Mouse (Mus musculus): ENCODE results near the gene Arid4a.
"Not testable (repeated sequence)": the region's sequence is repeated elsewhere in the genome, so short reads cannot be mapped to it uniquely, and the experiment has no call there.

Arid4a gene

DNA sequence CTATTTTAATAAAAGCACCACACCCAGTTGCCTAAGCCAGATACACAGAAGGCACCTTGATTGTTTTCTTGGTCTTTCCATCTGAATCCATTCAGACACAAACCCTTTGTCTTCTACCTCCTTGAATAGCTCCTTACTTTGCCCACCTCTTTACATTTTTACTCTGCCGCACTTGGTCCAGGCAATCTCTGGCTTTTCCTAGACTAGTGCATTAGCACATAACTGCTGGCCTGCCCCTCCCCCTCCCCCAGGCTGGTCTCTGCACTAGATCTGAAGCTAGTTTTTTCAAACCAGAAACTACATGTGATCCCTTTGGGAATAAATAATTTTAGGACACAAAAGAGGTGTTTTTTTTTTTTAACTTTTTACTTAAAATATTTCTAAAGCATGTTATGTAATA is 37.2 kb downstream of the Arid4a start:
- peak; percentile 60 for DNase-seq (ENCODE audit: low read depth, low spot score)

DNA sequence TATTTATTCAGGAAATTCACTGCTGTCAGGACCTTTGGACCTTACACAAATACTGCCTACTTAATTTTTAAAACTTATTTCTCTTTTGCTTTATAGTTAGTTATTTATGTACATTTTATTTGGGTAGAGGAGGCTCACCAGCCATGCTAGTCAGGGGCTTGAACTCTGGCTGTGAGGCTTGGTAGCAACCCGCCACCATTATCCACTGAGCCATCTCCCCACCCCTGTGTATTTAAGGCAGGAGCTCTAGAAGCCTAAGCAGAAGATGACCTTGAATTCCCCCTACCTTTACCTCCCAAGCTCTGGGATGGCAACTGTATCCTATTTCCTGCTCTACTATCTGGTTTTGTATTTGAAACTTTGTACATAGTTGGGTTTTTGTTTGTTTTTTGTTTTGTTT is 37.7 kb downstream of the Arid4a start:
- no peak for DNase-seq (ENCODE audit: low read depth, low spot score)

GRCm38 (mm10) chr12:71055537-71055936 is 39.7 kb downstream of the Arid4a start:
- no peak for DNase-seq (ENCODE audit: low read depth, low spot score)

- no peak for DNase-seq (ENCODE audit: low read depth, low spot score)
Observed at GRCm38 (mm10) chr12:71059741-71060140, 44.0 kb downstream of the Arid4a start.

DNA sequence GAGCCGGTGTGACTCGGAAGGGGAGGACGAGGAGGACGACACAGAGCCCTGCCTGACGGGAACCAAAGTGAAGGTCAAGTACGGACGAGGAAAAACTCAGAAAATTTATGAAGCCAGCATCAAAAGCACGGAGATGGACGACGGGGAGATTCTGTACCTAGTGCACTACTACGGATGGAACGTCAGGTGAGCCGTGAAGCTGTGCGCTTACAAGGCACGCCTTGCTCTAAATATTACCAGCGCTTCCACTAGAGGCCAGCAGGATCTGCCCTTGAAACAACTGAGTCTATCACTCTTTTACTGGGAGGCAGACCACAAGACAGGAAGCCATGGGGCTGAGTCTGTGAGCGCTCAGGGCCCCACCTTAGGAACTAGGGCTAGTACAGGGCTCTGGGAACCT is 54.1 kb downstream of the Arid4a start:
- DNase-seq (ENCODE audit: low read depth, low spot score) = peak; percentile 43

DNA sequence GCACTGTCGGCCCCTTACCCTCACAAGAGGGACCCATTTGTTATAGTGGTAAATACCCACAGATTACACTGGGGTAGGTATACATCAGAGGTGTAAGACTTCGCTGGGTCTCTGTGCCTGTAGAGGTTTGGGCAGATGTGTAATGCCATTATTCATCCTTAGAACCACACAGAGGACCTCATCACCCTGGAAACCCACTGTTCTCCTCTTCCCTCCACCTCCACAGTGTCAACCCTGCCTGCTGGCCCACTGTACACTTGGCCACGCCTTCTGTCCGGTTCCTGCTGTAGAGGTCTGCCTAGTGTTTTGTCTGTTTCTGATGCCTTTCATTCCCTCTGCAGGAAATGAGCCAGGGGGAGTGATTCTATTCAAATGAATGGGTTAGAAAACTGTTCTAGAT is 56.3 kb downstream of the Arid4a start:
- no peak for DNase-seq (ENCODE audit: low read depth, low spot score)

DNA sequence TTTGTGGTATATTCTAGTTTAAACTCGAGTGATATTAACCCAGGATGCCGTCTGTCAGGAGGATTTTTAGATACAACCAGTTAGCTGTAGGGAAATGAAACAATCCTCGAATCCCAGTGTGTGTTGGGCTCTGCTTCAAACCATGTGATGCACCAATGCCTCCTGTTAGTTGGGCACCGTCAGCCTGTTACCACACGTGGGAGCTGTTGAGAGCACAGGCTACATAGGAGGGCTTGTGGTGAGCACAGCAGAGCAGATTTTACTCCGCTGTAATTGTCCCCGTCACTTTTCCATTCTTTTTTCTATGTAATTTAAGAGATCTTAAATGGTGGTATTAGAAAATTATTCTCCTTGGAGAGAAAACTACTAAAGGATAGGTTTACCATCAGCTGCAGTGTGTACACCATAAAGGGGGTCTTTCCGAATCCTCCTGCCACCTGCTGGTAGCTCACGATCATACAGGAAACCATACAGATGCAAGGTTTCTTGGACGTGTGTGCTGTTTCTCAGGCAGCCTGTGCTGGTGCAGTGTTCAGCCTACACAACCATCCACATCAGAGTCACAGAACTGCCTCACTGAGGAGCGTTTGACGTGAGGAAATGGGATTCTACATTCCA is 57.4 kb downstream of the Arid4a start:
- DNase-seq (ENCODE audit: low read depth, low spot score) = peak; percentile 87

DNA sequence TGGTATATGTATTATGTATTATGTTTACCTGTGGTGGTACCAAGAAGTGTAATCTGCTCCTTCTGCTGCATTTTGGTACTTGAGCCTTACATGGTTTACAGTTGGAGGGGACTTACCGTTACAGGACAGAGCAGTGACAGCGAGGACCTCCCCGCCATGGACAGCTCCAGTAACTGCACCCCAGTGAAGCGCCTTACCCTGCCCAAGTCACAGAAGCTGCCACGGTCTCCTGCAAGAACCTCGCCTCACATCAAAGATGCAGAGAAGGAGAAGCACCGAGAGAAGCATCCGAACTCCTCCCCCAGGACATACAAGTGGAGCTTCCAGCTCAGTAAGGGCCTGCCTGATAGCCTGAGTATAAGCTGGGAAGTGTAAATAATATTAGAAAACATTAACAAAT is 70.5 kb downstream of the Arid4a start:
- no peak for DNase-seq (ENCODE audit: low read depth, low spot score)

GRCm38 (mm10) chr12:71104275-71104674 is 88.5 kb downstream of the Arid4a start:
- DNase-seq (ENCODE audit: low read depth, low spot score) = not testable (repeated sequence)

GRCm38 (mm10) chr12:71107216-71107771 is 91.5 kb downstream of the Arid4a start:
- DNase-seq (ENCODE audit: low read depth, low spot score) = no peak

DNA sequence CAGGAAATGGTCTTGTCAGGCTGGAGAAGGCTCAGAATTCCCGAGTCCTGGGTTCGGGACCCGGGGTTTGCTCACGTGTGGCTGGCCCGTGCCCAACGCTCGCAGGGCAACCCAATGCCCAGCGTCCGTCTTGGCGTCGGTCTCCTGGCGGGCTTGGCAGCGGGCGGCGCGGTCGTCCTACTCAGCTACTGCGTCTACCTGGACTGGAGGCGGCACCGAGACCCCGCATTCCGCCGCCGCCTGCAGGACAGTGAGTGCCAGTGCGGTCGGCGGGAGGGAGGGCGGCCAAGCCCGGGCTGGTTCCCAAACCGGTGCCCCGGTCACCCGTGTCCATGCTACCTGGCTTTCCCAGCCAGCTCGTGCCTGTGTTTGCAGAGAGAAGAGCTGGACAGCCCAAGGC is 95.5 kb downstream of the Arid4a start, which contains the start of gene Tomm20l:
Gene Tomm20l, plus strand, starts transcription at position 98 of the 400 bp plus-strand sequence.
- peak; percentile 50 for DNase-seq (ENCODE audit: low read depth, low spot score)

GRCm38 (mm10) chr12:71113074-71113473 is 97.3 kb downstream of the Arid4a start:
- no peak for DNase-seq (ENCODE audit: low read depth, low spot score)

DNA sequence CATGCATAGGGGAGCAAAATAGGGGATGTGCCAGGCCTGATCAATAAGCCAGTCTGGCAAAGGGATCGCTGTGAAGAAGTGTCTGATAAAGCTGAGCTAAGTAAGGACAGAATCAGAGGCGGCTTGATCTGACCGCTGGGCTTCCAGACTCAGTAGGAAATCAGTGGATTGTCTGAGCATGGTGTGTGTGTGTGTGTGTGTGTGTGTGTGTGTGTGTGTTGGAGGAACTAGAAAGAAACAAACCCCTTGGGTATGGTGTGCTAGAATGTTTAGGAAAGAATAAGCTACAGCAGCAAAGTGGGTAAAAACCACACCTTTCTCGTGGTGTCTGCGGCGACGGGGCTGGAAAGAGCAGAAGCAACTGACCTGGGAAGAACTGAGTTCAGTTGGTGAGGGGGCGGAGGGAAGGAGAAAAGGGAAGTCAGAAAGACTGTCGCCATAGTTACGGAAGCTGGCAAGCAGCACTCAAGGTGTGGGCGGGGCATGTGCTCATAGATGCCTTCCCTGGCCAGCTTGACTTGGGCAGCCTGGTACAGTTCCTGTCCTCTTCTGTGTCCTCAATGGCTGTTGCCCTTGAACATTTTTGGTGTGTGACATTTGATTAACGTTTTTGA is 98.0 kb downstream of the Arid4a start:
- DNase-seq (ENCODE audit: low read depth, low spot score) = peak; percentile 83

GRCm38 (mm10) chr12:71116411-71116810 is 100.6 kb downstream of the Arid4a start:
- DNase-seq (ENCODE audit: low read depth, low spot score) = no peak

- no peak for DNase-seq (ENCODE audit: low read depth, low spot score)
Observed at GRCm38 (mm10) chr12:71122731-71123130, 106.9 kb downstream of the Arid4a start.

GRCm38 (mm10) chr12:71123286-71123685 is 107.5 kb downstream of the Arid4a start:
- DNase-seq (ENCODE audit: low read depth, low spot score) = no peak

DNA sequence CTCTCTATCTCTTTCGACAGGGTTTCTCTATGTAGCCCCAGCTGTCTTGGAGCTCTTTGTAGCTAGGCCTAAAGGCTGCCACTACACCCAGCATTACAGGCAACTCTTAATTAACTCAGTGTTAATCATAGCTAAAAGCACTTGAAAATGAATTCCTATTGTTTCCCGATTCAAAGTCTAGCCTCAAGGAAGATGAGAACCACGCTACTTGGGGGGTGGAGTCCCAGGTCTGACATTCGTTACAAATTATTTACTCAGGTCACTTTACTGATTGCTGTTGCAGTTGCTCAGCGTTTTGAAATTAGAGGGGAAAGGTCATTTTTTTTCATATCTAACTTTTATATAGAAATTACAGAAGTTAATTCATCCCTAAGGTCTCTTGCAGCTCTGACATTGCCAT is 119.8 kb downstream of the Arid4a start:
- DNase-seq (ENCODE audit: low read depth, low spot score) = no peak

GRCm38 (mm10) chr12:71136130-71136973 is 120.6 kb downstream of the Arid4a start, which contains the start of the genes Timm9 and 2700049A03Rik:
TSS of gene Timm9 (minus strand) at chr12:71136684.
TSS of gene 2700049A03Rik (plus strand) at chr12:71136848.
- peak; percentile 90 for DNase-seq (ENCODE audit: low read depth, low spot score)

GRCm38 (mm10) chr12:71136974-71137491 is 121.2 kb downstream of the Arid4a start:
- DNase-seq (ENCODE audit: low read depth, low spot score) = peak; percentile 95

- DNase-seq (ENCODE audit: low read depth, low spot score) = no peak
Observed at GRCm38 (mm10) chr12:71137686-71138085, 121.9 kb downstream of the Arid4a start.

DNA sequence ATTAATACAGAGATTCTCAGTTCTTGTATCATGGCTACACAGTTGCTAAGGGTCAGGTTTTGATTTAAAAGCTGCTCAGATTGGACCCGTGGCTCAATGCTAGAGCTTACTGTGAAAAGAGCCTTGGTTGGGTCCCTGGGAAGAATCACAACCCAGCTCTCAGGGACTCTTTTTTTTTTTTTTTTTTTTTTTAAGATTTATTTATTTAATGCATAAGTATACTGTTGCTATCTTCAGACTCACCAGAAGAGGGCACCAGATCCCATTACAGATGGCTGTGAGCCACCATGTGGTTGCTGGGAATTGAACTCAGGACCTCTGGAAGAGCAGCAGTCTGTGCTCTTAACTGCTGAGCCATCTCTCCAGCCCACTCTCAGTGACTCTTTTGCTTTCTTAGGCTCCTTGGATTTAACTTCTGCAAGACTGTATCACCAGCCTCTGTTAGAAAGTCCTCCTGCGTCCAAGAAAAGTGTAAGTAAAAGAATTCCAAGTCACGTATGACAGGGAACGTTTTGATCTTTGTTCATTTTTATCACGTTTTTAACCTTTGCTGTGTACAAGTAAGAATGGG is 123.6 kb downstream of the Arid4a start:
- DNase-seq (ENCODE audit: low read depth, low spot score) = peak; percentile 24

All from R1 (cell line).